Mouse (Mus musculus) lung, adult 2 months (tissue): ENCODE measurements around the gene Acvr2b.

Experiments
- CTCF ChIP-seq: fragments of 200-500 bp; IDR thresholded peaks from 2 replicates; pipeline ENCODE4 v1.5.1; 2011; ENCODE audit warnings: mild to moderate bottlenecking, low read length, control low read depth; ENCODE audit not compliant: insufficient read depth
- POLR2A ChIP-seq: fragments of 200-500 bp; IDR thresholded peaks from 2 replicates; pipeline ENCODE4 v1.6.1; 2011; ENCODE audit warnings: low read depth, mild to moderate bottlenecking, control low read depth, low read length, borderline replicate concordance; ENCODE audit errors: extremely low read depth

- TF ChIP-seq CTCF (no peak), POLR2A (no peak)
Observed at GRCm38 (mm10) chr9:119368367-119368766, 33.6 kb upstream of the Acvr2b start.
